Mouse (Mus musculus) small intestine, adult 2 months (tissue): Measurements from ENCODE around the gene Cdh23. TPM values are rescaled to one million over a fixed set of nuclear protein-coding genes. Genes with fewer than 3 reads are reported as not detected.
"Not testable (repeated sequence)": the region's sequence is repeated elsewhere in the genome, so short reads cannot be mapped to it uniquely, and the experiment has no call there.

Experiments
- H3K27ac ChIP-seq: fragments of 200-500 bp; 2 replicates; pipeline ENCODE4 v1.5.1; 2012; ENCODE audit warnings: low read depth, low read length, control low read depth, inconsistent platforms; ENCODE audit not compliant: insufficient read depth
- H3K27me3 ChIP-seq: fragments of 200-500 bp; 2 replicates; pipeline ENCODE4 v1.6.1; 2012; ENCODE audit warnings: mild to moderate bottlenecking, moderate library complexity, low read length, inconsistent platforms; ENCODE audit not compliant: control insufficient read depth, insufficient read depth
- H3K36me3 ChIP-seq: fragments of 200-500 bp; 2 replicates; pipeline ENCODE4 v1.6.1; 2012; ENCODE audit warnings: mild to moderate bottlenecking, low read length, control low read depth, inconsistent platforms; ENCODE audit not compliant: control insufficient read depth, insufficient read depth
- H3K4me1 ChIP-seq: fragments of 200-500 bp; 2 replicates; pipeline ENCODE4 v1.6.1; 2012; ENCODE audit warnings: low read length, inconsistent platforms, mixed read lengths; ENCODE audit not compliant: control insufficient read depth, insufficient read depth, insufficient read length
- H3K4me3 ChIP-seq: fragments of 200-500 bp; 2 replicates; pipeline ENCODE4 v1.5.1; 2012; ENCODE audit warnings: low read depth, mild to moderate bottlenecking, control low read depth, inconsistent platforms, low read length, moderate library complexity
- CTCF ChIP-seq: fragments of 200-500 bp; IDR thresholded peaks from 2 replicates; pipeline ENCODE4 v1.5.1; 2012; ENCODE audit warnings: low read depth, mild to moderate bottlenecking, control low read depth, inconsistent platforms, low read length, moderate library complexity, mixed read lengths; ENCODE audit not compliant: insufficient replicate concordance, insufficient read length; ENCODE audit errors: extremely low read depth
- POLR2A ChIP-seq: fragments of 200-500 bp; IDR thresholded peaks from 2 replicates; pipeline ENCODE4 v1.6.1; 2012; ENCODE audit warnings: low read depth, mild to moderate bottlenecking, control low read depth, inconsistent platforms, low read length, moderate library complexity
- WGBS: fragments of 180-500 bp; shearing (Covaris S2); methylation state at CpG from one replicate; pipeline ENCODE4 v1.1.7; 2018; 5-methylcytosine and 5-hydroxymethylcytosine counted together
- polyA plus RNA-seq: library from polyadenylated mRNA; depleted of rRNA; stranded (reverse); fragments of >200 nt; gene quantifications from 2 replicates; pipeline ENCODE4 v1.2.3, GENCODE M21; 2012

The Cdh23 gene
- polyA plus RNA-seq, 1 experiment = 0.35 TPM

- Histone ChIP-seq H3K27ac (no peak overlapping the region), H3K4me3 (no peak overlapping the region), H3K36me3 (no peaks in the 10 kb centered on the region), H3K27me3 (no peaks in the 10 kb centered on the region), H3K4me1 (no peaks in the 10 kb centered on the region)
- WGBS = 82% methylated on average over 6 of the region's 6 CpGs
- TF ChIP-seq POLR2A = no peak
- TF ChIP-seq CTCF = no peak
Observed at GRCm38 (mm10) chr10:60724496-60724895, 28.2 kb upstream of the Cdh23 start.

DNA sequence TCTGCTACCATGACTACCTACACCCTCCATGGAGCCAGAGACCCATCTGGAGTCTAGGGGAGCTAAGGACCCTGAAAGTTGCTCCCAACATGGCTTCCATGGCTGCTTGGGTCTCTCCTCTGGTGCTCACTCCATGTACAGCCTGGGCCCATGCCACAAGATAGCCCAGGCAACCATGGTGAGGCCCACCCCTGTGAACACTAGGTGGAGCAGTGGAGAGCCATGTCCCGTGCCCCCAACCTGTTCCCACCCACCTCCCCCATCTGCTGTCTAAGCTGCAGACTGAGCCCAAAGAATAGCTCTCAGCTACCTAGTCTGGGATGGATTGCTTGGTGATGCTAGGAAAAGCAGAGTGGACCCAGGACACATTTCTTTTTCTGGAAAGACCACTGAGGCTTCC, 27.1 kb upstream of the Cdh23 start:
- Histone ChIP-seq H3K4me3 (no peak overlapping the region), H3K36me3 (no peaks in the 10 kb centered on the region), H3K27ac (no peak overlapping the region), H3K4me1 (no peaks in the 10 kb centered on the region), H3K27me3 (no peaks in the 10 kb centered on the region)
- TF ChIP-seq CTCF (no peak), POLR2A (no peak)
- 61% methylated on average over 1 of the region's 1 CpGs for WGBS

- Histone ChIP-seq H3K4me3 (no peak overlapping the region), H3K27ac (no peak overlapping the region), H3K36me3 (no peaks in the 10 kb centered on the region), H3K4me1 (no peaks in the 10 kb centered on the region), H3K27me3 (no peaks in the 10 kb centered on the region)
- TF ChIP-seq POLR2A = no peak
- TF ChIP-seq CTCF = no peak
- WGBS = 70% methylated on average over 12 of the region's 12 CpGs
Observed at GRCm38 (mm10) chr10:60721640-60722039, 25.4 kb upstream of the Cdh23 start.

GRCm38 (mm10) chr10:60720461-60720860, 24.2 kb upstream of the Cdh23 start:
- no peak for TF ChIP-seq CTCF
- no peaks in the 10 kb centered on the region for H3K27me3 ChIP-seq
- H3K27ac ChIP-seq = no peak overlapping the region
- H3K36me3 ChIP-seq = peaks cover 5% of the 10 kb centered on the region; the same call in 1 of the 2 replicates
- H3K4me1 ChIP-seq = no peaks in the 10 kb centered on the region
- WGBS = 85% methylated on average over 5 of the region's 5 CpGs
- no peak overlapping the region for H3K4me3 ChIP-seq

- Histone ChIP-seq H3K27me3 (no peaks in the 10 kb centered on the region), H3K27ac (no peak overlapping the region), H3K4me3 (no peak overlapping the region), H3K36me3 (peaks cover 10% of the 10 kb centered on the region; the same call in 1 of the 2 replicates), H3K4me1 (no peaks in the 10 kb centered on the region)
- TF ChIP-seq POLR2A (no peak), CTCF (no peak)
- WGBS = 88% methylated on average over 2 of the region's 2 CpGs
Observed at GRCm38 (mm10) chr10:60718491-60718890, 22.2 kb upstream of the Cdh23 start.

GRCm38 (mm10) chr10:60716449-60716848, 20.2 kb upstream of the Cdh23 start:
- WGBS = 79% methylated on average over 3 of the region's 3 CpGs
- no peak overlapping the region for H3K4me3 ChIP-seq
- H3K27me3 ChIP-seq = no peaks in the 10 kb centered on the region
- H3K4me1 ChIP-seq = no peaks in the 10 kb centered on the region
- peaks cover 10% of the 10 kb centered on the region; the same call in 1 of the 2 replicates for H3K36me3 ChIP-seq
- no peak overlapping the region for H3K27ac ChIP-seq
- TF ChIP-seq CTCF (no peak), POLR2A (no peak)

DNA sequence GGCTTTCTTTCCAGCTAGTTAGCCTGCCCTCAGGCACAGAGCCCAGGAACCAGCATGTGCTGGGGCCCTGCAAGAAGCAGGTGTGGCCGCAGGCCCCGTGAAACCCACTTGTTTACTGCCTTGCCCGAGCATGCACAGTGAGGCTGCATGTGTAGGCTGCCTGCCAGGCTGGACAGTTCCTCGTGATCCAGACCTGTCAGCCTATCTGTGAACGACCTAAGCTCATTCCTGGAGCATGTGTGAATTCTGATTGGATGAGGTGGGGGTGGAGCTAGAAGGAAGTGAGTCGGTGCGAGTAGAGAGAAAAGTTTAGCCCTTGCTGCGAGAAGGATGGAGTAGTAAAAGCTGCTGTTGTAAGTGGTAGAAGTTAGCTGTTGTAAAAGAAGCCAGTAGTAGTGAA, 16.0 kb upstream of the Cdh23 start:
- not testable (repeated sequence) for H3K4me3 ChIP-seq, H3K4me1 ChIP-seq, H3K27me3 ChIP-seq, H3K27ac ChIP-seq
- peaks cover 10% of the 10 kb centered on the region; the same call in 1 of the 2 replicates for H3K36me3 ChIP-seq
- 32% methylated on average over 8 of the region's 8 CpGs for WGBS

GRCm38 (mm10) chr10:60708837-60709236, 12.5 kb upstream of the Cdh23 start:
- H3K4me3 ChIP-seq = no peak overlapping the region
- TF ChIP-seq CTCF = no peak
- no peak for TF ChIP-seq POLR2A
- no peaks in the 10 kb centered on the region for H3K4me1 ChIP-seq
- no peaks in the 10 kb centered on the region for H3K27me3 ChIP-seq
- no peak overlapping the region for H3K27ac ChIP-seq
- whole genome bisulfite sequencing = 65% methylated on average over 5 of the region's 5 CpGs
- H3K36me3 ChIP-seq = no peaks in the 10 kb centered on the region
